Mouse (Mus musculus) MN1 (cell line): Measurements from ENCODE around the gene Npas2.
A peak's percentile ranks its signal among the peaks of the same experiment; 100 is the strongest.

Source experiments
- DNase-seq: peaks from one replicate; pipeline ENCODE4 v3.0.0-alpha.2; 2016; ENCODE audit warnings: low spot score

Npas2 gene

GRCm38 (mm10) chr1:39192997-39193861 lies at the start of gene Npas2:
Gene Npas2, plus strand, starts transcription at chr1:39193731.
- DNase-seq, result no peak

DNA sequence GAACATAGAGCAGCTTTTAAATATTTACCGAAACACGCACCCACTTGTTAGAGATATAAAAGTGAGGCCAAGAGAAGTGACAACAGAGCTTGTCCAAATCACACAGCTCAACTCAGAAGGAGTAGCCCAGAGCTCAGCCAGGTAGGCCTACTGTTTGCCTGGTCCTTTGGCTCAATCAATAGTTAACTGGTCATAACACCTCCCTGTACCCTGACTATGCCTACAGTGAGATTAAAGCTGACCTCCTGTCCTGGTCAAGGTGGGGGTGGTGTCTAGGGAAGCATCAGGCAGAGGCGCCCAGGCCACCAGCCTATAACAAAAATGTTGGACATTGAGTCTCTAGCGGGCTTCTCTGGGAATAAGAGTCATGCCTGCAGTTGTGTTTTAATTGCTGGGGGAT lies 36.8 kb upstream of the Npas2 start:
- no peak for DNase-seq

DNA sequence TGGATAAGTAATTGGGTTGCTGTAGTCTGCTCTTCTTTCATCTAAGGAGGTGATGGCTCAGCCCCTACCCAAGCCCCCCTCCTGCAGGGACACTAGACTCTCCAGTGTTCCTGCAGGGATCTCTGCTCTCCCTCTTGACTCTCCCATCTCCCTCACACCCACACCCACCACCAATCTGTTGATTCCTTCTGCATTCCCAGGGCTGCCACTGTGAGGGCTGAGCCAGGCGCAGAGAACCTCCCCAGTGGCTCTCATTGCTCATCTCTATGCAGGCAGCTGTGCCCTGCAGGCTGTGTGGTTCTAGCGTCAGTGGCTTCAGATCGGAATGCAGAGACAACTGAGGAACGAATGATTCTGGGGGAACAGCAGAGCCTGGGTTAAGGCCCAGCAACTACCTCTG lies 33.4 kb upstream of the Npas2 start:
- DNase-seq, result no peak

GRCm38 (mm10) chr1:39163077-39163476 lies 30.5 kb upstream of the Npas2 start:
- no peak for DNase-seq

DNA sequence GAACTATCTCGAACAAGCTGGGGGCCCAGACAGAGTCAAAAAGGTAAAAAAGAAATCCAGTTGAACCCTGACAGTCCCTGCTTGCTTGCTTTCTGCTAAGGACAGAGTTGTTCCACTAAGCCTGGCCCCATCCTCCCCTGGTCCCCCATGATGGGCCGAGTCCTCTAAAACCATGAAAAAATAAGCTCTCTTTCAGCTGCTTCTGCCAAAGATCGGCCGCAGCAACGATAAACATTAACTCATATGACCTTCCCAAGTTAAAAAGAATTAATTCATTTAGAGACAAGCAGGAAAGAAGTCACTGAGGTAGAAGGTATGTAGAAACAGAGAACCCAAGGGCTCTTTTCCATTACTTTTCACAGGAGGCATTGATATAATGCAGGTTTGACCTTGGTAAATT lies 16.8 kb upstream of the Npas2 start:
- DNase-seq, result no peak

DNA sequence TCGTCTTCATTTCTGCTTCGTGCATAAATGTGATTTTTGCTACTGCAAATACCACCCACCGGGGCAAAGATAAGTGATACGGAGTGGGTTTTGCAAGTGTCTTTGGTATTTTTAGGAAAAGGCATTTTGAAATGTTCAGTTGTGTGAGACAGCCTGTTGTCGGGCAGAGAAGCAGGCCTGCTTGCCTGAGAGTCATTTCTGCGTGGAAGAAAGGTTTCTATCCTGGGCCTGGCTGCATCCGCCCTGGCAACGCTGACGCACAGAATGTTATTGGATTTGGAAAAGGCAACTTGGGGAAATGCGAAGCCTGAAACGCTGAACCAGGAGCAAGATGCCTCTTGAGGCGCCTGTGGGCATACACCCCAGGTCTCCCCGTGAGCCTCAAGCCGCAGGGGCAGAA lies 16.3 kb upstream of the Npas2 start:
- no peak for DNase-seq

- no peak for DNase-seq
Measured at GRCm38 (mm10) chr1:39179806-39180205, 13.7 kb upstream of the Npas2 start.

- no peak for DNase-seq
Measured at GRCm38 (mm10) chr1:39180517-39180916, 13.0 kb upstream of the Npas2 start.

GRCm38 (mm10) chr1:39181901-39182300 lies 11.6 kb upstream of the Npas2 start:
- no peak for DNase-seq

DNA sequence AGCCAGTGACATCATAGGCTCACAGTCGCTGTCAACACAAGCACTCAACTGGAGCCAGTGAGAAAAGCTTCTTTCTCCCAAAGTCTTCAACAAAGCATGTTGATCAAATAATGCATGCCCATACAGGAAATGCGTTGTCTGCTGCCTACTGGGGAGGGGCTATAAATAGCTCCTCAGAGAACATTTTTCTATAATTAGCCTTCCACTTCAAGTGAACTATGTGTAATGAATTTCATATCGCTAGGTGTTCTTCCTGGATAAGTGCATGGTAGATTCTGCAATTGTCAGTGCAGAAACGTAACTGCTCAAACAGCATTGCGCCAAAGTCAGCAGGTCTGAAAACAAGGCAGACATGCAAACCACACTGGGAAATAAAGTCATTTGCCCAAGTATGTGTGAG lies 7.7 kb upstream of the Npas2 start:
- no peak for DNase-seq

DNA sequence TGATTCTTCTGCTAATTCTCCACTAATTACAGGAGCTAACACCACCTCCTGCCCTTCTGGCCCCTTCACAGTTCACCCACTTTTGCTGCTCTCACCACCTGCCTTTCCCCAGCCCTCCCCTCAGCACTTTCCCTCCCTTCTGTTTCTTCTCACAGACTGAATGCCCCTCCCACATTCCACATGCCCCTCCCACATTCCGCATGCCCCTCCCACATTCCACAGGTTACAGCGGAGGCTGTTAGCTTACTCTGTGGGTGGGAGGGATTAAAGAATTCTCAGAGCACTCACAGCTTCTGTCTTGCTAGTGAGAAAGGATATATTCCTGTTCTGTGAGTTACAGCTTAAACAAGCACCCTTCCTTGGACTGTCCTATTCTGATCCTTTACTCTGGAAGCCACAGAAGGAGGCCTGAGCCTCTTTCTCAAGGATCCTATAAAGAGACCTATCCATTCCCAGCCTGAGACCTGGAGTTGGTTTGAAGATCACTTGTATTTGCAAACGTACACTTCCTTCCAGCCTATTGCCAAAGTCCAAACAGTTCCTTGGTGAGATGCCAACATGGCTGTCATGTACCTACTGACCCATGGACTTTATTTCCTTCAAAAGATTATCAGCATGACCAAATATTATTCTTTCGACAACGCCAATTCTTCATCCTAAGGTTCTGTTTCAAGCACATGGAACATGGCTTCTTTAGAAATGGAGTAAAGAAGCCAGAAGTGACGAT lies 6.7 kb upstream of the Npas2 start:
- DNase-seq, result no peak

- DNase-seq, result no peak
Measured at GRCm38 (mm10) chr1:39191122-39191521, 2.4 kb upstream of the Npas2 start.

- DNase-seq, result no peak
Measured at GRCm38 (mm10) chr1:39192460-39192996, 1.0 kb upstream of the Npas2 start.

GRCm38 (mm10) chr1:39193862-39194675 lies 538 bp downstream of the Npas2 start:
- no peak for DNase-seq

DNA sequence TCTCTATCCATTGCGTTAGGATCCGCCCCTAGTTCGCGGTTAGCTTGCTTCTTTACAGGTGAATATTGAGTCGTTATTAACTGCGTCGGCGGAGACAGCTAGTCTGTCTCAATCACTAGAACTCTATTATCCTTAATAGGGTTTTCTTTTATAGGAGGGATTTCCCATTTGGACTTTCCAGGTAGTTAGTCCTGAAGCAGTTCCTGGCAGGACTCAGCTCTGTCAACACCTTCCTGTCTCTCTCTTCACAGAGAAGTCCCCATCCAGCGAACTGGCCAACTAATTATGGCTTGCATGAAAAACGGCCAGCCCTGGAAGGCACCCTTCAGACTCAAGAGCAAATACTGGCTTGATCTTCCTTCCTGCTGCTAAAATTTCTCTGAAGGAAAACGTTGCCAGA lies 1.4 kb downstream of the Npas2 start:
- DNase-seq, result no peak

GRCm38 (mm10) chr1:39196126-39196525 lies 2.6 kb downstream of the Npas2 start:
- peak; percentile 19 for DNase-seq

DNA sequence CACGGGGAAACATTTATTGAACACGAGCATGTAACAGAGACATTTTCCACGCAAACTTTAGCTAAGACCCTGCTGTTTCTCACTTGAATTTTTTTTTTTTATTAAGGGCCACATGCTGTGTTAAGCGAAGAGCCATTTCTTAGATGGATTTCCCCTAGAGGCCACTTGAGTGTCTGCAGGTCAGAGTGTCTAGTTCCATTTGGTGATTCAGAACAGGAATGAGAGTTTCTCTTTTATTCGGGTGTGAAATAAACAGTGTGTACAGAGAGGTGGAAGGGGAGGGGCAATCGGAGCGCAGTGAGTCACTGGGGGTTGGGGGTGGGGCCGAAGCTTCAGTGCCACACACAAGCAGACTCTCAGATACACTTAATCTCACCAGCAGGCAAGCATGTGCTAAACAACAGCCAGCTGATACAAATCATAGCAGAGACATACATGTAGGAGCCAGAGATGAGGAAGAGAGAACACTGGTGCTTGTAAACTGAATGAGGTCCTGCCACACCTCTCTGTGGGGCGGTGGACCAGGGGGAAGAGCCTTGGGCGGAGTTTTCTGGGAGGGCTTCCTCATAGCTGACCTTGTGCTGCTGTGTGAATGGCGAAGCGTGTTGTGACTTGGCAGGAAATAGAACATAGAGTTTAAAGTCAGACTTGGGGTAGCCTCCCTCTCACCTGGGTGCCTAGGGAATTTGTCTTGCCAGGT lies 3.3 kb downstream of the Npas2 start:
- peak; percentile 50 for DNase-seq

GRCm38 (mm10) chr1:39205021-39205420 lies 11.5 kb downstream of the Npas2 start:
- DNase-seq, result no peak

GRCm38 (mm10) chr1:39205697-39206096 lies 12.2 kb downstream of the Npas2 start:
- no peak for DNase-seq

- DNase-seq, result no peak
Measured at GRCm38 (mm10) chr1:39206942-39207341, 13.4 kb downstream of the Npas2 start.

GRCm38 (mm10) chr1:39210928-39211327 lies 17.4 kb downstream of the Npas2 start:
- DNase-seq, result no peak

GRCm38 (mm10) chr1:39212982-39213381 lies 19.5 kb downstream of the Npas2 start:
- DNase-seq, result no peak
